Mouse (Mus musculus) heart, adult 9 months (tissue): ENCODE data around the gene Optn.

Experiments
- DNase-seq, 2 experiments: peaks; one replicate each; pipeline ENCODE4 v3.0.0; 2022; ENCODE audit warnings: low spot score in 2 of 2

Optn gene

DNA sequence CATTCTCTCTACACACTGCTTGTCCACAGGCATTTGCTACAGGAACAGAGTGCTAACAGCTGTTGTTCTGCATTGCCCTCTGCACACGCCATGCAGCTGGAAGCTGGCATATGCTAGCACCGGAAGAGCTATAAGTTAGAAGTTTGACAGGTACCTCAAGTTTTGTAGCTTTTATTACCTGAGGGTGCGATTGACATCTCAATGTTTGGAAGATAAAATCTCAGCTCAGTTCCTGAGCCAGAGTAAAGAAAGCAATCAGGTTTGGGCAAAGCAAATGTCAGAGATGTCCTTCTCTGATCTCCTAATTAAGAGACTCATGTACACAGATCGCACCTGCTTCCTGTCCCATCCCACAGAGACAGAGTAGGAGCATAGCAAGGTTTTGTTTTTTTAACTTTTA lies 77.1 kb downstream of the Optn start:
- no peak for DNase-seq

DNA sequence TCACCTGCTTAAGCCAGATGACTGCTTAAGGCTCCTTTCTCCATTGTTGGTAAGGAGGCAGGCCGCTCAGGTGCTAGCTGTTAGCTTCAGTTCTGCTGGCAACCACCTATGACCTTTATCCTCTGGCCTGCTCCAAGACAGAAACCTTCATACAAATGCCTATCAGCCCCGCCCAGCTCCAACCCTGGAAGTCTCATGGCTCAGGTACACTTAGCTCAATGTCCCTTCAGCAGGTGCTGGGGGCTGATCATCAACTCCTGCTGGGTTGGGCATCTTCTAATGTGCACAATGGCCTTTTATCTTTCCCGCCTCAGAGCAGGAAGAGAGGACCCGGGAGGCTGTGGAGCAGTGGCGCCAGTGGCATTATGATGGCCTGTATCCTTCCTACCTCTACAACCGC lies 78.9 kb downstream of the Optn start:
- DNase-seq: no peak

DNA sequence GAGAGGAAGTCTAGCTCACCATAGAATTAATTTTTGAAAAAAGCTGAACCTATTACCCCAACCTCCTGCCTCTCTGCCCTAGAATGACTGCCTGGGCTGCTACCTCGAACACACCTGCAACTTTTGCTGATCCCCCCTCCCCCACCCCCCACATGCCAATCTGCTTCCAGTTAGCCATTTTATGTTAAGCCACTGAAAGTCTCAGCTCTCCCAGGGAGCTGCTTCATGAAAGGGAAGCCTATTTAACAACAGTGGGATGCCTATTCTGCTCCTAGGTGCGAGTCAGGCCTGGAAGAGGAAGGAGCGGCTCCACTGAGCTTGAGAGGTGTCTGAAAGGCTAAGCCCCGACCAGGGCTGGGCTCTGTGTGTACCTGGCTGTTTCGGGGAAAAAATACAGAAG lies 79.9 kb downstream of the Optn start:
- no peak for DNase-seq

DNA sequence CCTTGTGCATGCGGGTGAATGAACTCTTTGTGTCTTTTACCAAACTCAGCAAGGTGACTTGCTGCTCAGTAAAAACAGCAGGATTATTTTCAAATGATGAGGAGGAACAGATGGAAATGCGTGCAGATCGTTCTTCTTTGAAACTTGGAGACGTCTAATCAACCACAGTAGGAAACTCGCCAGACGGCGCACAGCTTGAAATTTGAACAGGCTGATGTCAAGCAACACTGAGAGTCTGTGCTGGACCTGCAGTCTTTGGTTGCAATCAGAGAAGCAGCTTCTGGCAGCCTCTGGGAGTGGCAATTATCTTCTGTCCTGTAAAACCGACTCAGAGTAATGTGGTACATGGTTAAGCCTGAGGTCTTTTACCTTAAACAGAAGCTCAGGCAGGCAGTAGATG lies 85.8 kb downstream of the Optn start:
- no peak for DNase-seq

DNA sequence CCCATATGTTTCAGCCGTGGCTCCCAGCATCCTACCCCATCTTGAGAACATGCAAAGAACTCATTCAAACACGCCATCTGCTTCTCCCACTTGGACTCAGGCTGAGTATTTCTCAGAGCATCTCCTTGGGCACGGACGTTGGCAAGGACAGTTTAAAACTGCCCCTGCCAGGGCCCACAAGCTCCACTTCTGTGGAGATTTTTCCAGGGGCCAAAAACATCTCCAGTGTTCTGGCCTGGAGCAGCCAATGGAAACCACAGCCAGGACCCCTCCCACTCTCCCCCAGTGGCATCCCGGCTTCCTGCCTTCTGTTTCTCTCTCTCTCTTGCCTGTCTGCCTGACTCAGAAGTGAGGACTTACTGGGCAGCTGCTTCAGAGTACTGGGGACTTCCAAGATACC lies 88.0 kb downstream of the Optn start, which contains the start of gene Ucma:
Gene Ucma, plus strand, starts transcription at position 316 of the 400 bp plus-strand sequence.
- no peak for DNase-seq
